Mouse (Mus musculus) megakaryocyte, embryonic 14.5 days (primary cell): ENCODE data around the gene Card6. TPM values are rescaled to one million over a fixed set of nuclear protein-coding genes. Genes with fewer than 3 reads are reported as not detected.

Experiments used
- H3K27me3 ChIP-seq: replicated peaks from 2 replicates; pipeline ENCODE3; 2012; ENCODE audit warnings: inconsistent platforms
- H3K36me3 ChIP-seq: replicated peaks from 2 replicates; pipeline ENCODE3; 2012; ENCODE audit warnings: low read length, inconsistent platforms, mixed read lengths
- H3K4me1 ChIP-seq: 2 replicates; pipeline ENCODE4 v1.6.1; 2012; ENCODE audit warnings: inconsistent platforms
- H3K4me3 ChIP-seq: replicated peaks from 2 replicates; pipeline ENCODE3; 2012; ENCODE audit warnings: moderate library complexity, mild to moderate bottlenecking, inconsistent platforms
- H3K9me3 ChIP-seq: 2 replicates; pipeline ENCODE4 v1.6.1; 2012; ENCODE audit warnings: inconsistent platforms
- FLI1 ChIP-seq: IDR thresholded peaks from 2 replicates; pipeline ENCODE4 v1.6.1; 2012; ENCODE audit warnings: low read length, inconsistent platforms, mixed read lengths
- GATA1 ChIP-seq: IDR thresholded peaks from 3 replicates; pipeline ENCODE4 v1.6.1; 2012; ENCODE audit warnings: mixed read lengths, low read length, inconsistent platforms, borderline replicate concordance
- polyA plus RNA-seq: library from polyadenylated mRNA; stranded (reverse); fragments of >175 nt; gene quantifications from 2 replicates; pipeline ENCODE4 v1.2.3, GENCODE M21; 2012; ENCODE audit warnings: low replicate concordance; ENCODE audit not compliant: insufficient read depth

Card6 gene
- polyA plus RNA-seq, 1 experiment = 0.09 TPM

DNA sequence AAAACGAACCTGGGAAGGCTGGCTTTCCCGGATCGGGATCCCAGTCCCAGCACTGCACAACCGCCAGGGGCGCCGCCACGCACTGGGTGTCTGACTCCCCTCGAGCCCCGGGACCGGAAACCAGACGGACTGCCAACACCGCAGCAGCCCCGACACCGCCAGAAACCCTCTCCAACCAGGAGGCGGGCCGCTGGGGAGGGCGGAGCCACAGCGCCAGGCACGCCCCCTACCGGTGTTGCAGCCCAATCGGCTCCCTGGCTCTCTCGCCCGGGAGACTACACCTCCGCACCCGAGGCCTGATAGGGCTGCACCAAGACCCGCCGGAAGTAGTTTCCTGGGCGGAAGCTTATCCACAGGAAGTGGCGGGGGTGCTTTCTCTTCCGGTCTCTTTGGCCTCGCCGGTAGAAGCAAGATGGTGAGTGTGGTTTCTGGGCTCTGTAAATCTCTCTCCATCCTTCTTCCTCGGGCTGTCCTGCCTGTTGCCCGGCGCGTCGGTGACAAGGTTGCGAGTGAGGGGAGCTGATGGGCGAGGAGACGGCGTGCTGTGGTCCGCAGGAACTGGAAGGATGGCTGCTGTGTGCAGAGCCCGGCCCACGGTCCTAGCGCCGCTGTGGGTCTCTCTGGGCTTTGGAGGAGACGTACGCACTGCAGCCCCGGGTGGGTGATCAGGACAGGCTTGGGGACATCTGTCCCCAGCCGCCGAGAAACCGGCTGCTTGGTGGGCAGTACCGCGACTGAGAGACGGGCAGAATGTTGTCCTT lies 8.1 kb upstream of the Card6 start, which contains the start of gene Rpl37:
Rpl37 (plus strand) TSS at position 376 of the 761 bp plus-strand sequence.
- H3K9me3 ChIP-seq = no peaks in the 10 kb centered on the region
- H3K36me3 ChIP-seq = peaks cover 39% of the 10 kb centered on the region
- no peak for TF ChIP-seq GATA1
- peak; percentile 99 for TF ChIP-seq FLI1
- peaks cover 49% of the 10 kb centered on the region for H3K4me1 ChIP-seq
- H3K4me3 ChIP-seq = peak within 1 kb of the TSS; percentile 99
- peaks cover 7% of the 10 kb centered on the region for H3K27me3 ChIP-seq

GRCm38 (mm10) chr15:5115173-5115572 lies 6.8 kb upstream of the Card6 start:
- Histone ChIP-seq H3K27me3 (peaks cover 9% of the 10 kb centered on the region), H3K4me1 (peaks cover 44% of the 10 kb centered on the region), H3K4me3 (peak overlapping the region; percentile 99), H3K36me3 (peaks cover 28% of the 10 kb centered on the region), H3K9me3 (no peaks in the 10 kb centered on the region; the same call in 1 of the 2 replicates)
- no peak for TF ChIP-seq GATA1
- no peak for TF ChIP-seq FLI1

DNA sequence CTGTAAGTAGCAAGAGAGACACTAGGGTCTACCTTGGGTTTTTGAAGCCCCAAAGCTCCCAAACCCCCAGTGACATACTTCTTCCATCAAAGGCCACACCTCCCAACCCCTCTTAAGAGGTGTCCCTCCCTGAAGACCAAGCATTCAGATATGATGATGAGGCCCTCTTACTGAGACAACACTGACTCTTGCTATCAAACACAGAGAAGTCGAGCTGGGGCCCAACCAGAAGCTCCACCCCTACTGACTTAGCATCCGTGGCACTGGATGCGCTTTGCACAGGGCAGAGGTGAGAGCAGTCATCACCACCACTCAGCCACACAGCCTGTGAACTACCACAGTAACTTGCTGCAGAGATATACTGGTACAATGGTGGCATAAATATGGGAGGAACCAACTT lies 4.3 kb upstream of the Card6 start:
- TF ChIP-seq FLI1 (no peak), GATA1 (no peak)
- Histone ChIP-seq H3K9me3 (no peaks in the 10 kb centered on the region; the same call in 1 of the 2 replicates), H3K27me3 (peaks cover 24% of the 10 kb centered on the region), H3K36me3 (peaks cover 3% of the 10 kb centered on the region), H3K4me3 (no peak overlapping the region), H3K4me1 (peaks cover 32% of the 10 kb centered on the region)

GRCm38 (mm10) chr15:5108655-5109040 lies 309 bp upstream of the Card6 start:
- Histone ChIP-seq H3K9me3 (no peaks in the 10 kb centered on the region; the same call in 1 of the 2 replicates), H3K4me1 (peaks cover 18% of the 10 kb centered on the region), H3K4me3 (peak overlapping the region; percentile 62), H3K27me3 (peaks cover 36% of the 10 kb centered on the region), H3K36me3 (no peaks in the 10 kb centered on the region)
- TF ChIP-seq FLI1 (no peak), GATA1 (no peak)

GRCm38 (mm10) chr15:5106293-5106692 lies 2.0 kb downstream of the Card6 start:
- H3K27me3 ChIP-seq = peaks cover 33% of the 10 kb centered on the region
- peaks cover 14% of the 10 kb centered on the region for H3K4me1 ChIP-seq
- H3K4me3 ChIP-seq = no peak overlapping the region
- no peaks in the 10 kb centered on the region; the same call in 1 of the 2 replicates for H3K9me3 ChIP-seq
- no peaks in the 10 kb centered on the region for H3K36me3 ChIP-seq
- TF ChIP-seq GATA1 (no peak), FLI1 (no peak)

- H3K36me3 ChIP-seq = no peaks in the 10 kb centered on the region
- peaks cover 33% of the 10 kb centered on the region for H3K27me3 ChIP-seq
- peaks cover 14% of the 10 kb centered on the region for H3K4me1 ChIP-seq
- TF ChIP-seq FLI1 (no peak), GATA1 (no peak)
- H3K4me3 ChIP-seq = no peak overlapping the region
- H3K9me3 ChIP-seq = no peaks in the 10 kb centered on the region; the same call in 1 of the 2 replicates
Measured at GRCm38 (mm10) chr15:5105891-5106290, 2.4 kb downstream of the Card6 start.

DNA sequence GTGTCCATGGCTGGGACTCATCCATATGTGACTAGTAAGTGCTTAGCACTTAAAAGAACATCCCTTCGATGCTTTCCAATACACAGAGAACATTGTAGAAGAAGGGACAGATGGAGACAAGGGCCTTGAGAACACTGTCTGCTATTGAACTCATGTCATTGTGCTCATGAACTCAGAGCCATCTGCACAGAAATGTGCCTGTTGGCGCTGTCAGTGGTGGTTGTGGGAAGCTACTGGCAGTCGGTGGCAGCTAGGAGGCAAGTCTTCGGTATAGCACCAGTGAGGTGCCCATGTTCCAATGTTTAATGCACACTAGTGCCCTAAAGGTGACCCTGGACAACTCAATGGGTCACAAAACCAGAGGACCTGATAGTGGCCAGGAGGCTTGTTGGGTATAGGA lies 6.0 kb downstream of the Card6 start:
- H3K4me3 ChIP-seq = no peak overlapping the region
- no peaks in the 10 kb centered on the region for H3K9me3 ChIP-seq
- no peak for TF ChIP-seq FLI1
- TF ChIP-seq GATA1 = no peak
- H3K36me3 ChIP-seq = no peaks in the 10 kb centered on the region
- H3K4me1 ChIP-seq = no peaks in the 10 kb centered on the region
- peaks cover 17% of the 10 kb centered on the region for H3K27me3 ChIP-seq

DNA sequence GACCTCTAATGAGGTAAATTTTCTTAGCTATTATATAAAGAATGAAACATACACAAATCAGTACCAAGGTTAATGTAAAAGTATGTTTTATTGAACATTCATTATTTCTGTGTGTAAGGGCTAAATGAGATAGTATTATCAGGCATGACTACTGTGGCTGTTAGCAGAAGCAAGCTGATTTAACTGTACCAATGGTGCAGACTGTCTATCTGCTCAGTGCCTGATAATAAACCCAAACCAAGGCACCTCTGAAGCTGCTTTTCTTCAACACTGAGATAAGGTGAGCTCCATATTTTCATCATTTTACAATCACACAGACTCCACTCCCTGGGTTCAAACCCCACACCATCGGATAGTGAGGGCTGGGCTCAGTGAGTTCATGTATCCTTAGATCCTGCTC lies 11.0 kb downstream of the Card6 start:
- no peaks in the 10 kb centered on the region for H3K36me3 ChIP-seq
- TF ChIP-seq FLI1 = no peak
- no peak for TF ChIP-seq GATA1
- H3K27me3 ChIP-seq = peaks cover 5% of the 10 kb centered on the region
- no peaks in the 10 kb centered on the region for H3K4me1 ChIP-seq
- H3K4me3 ChIP-seq = no peak overlapping the region
- no peaks in the 10 kb centered on the region for H3K9me3 ChIP-seq

GRCm38 (mm10) chr15:5095534-5096301 lies 12.6 kb downstream of the Card6 start:
- TF ChIP-seq GATA1 (no peak), FLI1 (no peak)
- Histone ChIP-seq H3K9me3 (no peaks in the 10 kb centered on the region), H3K4me1 (no peaks in the 10 kb centered on the region), H3K36me3 (no peaks in the 10 kb centered on the region), H3K4me3 (no peak overlapping the region), H3K27me3 (peaks cover 4% of the 10 kb centered on the region)

DNA sequence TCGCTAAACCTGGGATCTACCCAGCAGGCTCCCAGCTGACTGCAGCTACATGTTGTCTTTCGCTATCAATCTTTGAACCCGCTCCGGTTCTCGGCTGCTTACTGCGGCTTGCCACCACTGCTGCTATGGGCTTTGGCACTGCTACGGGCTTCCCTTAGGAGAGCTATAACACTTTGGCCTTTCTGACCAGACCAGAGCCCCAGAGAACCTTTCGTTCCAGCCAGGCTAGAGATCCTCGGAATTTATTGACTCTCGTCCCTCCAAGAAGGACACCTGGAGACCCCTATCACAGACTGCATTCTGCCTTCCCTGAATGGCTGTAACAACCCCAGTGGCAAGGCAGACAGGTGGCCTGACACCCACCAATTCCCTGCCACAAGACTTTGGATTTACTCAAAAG lies 18.2 kb downstream of the Card6 start:
- no peaks in the 10 kb centered on the region for H3K36me3 ChIP-seq
- H3K4me3 ChIP-seq = no peak overlapping the region
- H3K4me1 ChIP-seq = peaks cover 7% of the 10 kb centered on the region
- H3K27me3 ChIP-seq = no peaks in the 10 kb centered on the region
- no peaks in the 10 kb centered on the region for H3K9me3 ChIP-seq
- no peak for TF ChIP-seq FLI1
- no peak for TF ChIP-seq GATA1
